Mouse (Mus musculus) A20 (cell line): Measurements from ENCODE around the gene Ppp3ca.

ENCODE experiments used
- DNase-seq: peaks from one replicate; pipeline ENCODE4 v3.0.0-alpha.2; 2011; ENCODE audit warnings: low read depth, low spot score

The Ppp3ca gene

DNA sequence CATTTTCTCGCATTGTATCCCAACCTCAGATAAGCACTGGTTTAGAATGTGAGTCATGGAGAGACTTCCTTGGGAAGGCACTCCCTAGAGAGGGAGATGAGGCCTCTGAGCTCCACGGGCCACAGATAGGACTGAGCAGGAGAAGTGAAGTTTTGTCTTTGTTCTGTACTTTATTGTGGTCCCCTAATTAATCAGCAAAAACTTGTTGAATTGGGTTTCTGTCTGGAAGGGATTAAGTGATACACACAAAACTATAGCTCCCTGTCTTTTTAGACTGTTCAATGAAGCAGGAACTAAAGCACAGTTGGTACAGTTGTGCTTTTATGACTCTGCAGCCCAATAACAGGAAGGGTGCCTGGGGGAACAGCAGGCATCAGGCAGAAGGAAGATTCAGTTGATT is 95.6 kb downstream of the Ppp3ca start:
- no peak for DNase-seq

DNA sequence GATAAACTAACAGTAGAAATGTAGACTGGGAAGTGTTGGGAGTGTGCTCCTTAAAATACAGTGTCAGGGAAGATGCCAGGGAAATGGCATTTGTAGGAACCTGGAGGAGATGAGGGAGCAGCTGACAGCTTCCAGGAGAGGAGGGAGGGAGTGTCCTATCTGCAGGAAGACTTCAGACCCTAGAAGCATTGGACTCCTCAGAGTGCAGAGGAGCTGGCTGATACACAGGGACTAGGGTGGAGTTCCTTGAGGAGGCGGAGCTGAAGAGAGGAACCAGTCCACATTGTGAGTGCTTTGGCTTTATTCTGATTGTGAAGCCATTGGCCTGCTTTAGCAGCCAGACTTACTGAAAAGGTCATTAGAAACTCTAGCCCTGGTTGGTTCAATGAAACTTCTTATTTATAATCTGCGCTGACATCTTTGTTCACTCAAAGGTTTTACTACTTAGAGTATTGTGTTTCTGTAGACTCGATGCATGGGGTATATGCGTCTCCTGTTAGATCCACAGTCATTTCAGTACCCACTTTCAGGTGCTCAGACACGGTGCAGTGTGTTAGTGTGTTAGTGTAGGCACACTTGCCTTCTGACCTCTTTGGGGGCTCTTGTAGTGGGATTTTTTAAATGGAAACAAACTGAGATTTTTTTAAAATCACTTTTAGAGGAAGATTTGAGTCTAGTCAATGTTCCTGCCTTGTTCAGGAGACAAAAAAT is 99.0 kb downstream of the Ppp3ca start:
- no peak for DNase-seq

DNA sequence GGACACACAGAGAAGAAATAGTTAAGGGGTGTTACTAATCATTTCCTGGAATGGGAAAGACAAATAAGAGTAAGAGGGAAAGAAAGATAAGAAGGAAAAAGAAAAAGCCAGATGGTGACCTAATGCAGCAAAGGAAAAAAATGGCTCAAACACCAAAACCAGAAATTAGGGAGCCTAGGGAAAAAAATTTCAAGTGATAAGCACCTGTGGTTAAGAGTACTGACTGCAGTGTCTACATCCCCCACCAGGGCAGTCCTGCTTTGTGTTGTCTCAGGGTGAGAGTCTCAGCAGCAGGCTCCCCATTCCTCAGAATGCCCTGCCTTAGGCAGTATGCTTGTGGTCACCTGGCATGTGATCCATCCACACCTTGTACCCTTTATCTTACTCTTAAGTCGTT is 99.6 kb downstream of the Ppp3ca start:
- DNase-seq: no peak

DNA sequence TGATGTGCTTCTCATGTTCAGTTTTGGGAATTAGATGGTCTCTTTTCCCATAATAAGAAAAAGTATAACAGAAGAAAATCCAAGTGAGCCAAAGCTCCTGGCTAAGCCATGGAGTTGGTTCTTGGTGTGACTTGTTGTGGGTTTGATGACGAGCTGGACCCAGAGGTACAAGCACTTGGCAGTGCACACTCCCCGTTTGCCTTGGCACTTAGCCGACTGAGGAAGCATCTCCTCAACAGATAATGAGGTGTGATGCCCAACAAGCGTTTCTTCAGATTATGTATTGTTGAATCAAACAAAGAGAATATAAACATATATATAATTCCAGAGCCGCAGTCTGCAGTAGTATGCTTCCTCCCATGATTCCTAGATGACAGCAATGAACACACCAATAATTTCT is 101.8 kb downstream of the Ppp3ca start:
- no peak for DNase-seq

DNA sequence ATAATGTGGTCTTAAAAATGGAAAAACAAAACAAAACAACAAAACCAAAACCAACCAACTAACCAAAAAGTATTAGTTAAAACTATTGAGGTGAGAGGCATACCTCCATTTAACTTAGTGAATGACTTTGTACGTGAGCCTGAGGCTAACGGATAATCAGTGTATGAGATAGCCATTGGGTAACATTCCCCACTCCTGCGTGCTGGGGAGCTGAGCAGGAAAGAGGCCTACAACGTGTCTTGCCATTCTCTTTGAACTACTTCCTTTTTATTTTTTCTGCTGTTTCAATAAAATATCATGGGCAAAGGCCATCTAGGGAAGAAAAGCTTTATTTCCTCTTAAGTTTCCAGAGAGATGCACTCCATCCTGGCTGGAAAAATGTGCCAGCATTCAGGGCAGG is 103.3 kb downstream of the Ppp3ca start:
- no peak for DNase-seq

DNA sequence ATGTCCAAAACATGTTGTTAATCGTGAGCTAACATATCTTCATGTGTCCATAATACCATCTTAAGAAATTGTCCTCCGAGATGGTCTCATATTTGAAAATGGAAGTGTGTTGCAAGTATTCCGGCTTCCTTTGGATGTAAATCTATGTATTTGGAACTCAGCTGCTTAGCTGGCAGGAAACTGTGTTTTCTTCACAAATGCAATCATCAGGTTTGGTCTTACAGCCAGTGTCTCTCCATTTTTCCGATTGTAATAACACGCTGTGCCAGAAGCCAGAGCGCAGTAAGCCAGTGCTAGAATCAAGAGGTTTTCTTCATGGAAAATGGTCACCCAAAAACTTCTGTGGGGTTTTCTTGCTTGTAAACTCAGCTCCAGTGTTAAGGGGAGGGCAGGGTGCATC is 104.3 kb downstream of the Ppp3ca start:
- DNase-seq: no peak

DNA sequence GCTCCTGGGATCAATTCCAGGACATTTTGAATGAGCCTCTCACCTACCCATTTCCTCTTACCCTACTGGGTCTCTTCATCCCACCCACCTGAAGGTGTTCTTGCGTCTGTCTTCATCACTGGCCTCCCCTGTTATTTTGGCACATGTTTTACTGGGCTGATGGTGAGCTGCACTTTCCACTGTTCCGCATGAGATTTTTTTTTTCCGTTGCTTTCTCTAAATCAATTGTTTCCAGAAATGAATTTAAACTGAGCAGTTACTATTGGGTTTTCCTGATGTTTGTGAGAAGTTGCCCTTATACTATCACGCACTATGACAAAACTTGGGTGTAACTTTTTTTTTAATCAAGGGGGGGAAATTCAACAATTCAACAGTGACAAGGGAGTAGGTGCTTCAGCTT is 106.6 kb downstream of the Ppp3ca start:
- no peak for DNase-seq

DNA sequence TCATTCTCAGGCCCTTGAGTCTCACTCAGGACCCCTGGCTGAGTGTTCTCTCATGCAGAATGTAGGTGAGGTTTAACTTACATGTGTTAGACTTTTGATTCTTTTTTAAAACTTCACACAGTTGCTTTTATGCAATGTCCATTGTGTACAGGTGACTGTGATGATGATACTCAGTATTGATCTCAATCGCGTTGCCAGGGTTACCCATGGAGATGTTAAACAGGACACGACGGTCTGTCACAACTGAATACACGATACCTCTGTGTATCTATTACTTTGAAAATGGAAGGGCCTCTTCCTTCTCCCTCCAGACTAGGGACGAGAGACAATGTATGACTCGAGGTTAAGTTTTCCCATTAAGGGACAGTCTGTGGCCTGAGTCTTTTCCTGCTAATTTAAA is 107.5 kb downstream of the Ppp3ca start:
- DNase-seq: no peak

DNA sequence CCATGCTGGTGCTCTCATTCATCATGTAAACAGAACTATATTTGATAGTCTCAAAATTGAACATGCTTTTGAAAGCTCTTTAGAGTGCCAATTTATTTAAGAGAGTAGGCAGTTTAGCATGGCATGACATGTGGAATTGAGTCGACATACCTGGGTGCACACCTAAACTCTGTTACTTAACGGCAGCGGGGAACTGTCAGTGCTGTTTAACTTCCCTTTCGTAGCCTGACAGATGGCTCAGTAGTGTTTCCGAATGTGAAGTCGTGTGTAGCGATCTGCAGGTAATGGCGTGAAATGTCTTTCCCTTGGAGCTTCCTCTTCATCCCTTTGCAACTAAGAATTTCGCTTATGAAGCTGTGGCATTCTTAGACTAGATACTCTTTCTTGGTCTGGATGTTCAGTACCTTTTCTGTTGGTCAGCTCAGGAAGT is 107.9 kb downstream of the Ppp3ca start:
- peak; percentile 58 for DNase-seq

DNA sequence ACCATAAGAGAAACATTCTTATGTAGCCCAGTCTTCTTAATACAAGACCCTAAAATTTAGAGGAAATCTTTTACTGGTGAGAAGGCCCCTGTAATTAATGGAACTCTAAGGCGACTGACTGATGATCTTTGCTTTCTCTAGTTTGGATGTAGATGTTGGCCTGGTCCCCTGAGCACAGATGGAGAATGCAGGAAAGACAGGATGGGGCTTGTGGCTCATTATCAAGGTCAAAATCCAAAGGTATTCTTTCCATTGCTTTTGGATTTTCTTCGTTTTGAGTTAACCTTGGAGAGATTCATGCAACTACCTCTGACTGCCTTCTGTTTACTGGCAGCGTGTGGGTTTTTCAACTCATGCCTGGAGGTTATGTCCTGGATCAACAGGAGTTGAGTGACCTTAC is 110.4 kb downstream of the Ppp3ca start:
- no peak for DNase-seq

DNA sequence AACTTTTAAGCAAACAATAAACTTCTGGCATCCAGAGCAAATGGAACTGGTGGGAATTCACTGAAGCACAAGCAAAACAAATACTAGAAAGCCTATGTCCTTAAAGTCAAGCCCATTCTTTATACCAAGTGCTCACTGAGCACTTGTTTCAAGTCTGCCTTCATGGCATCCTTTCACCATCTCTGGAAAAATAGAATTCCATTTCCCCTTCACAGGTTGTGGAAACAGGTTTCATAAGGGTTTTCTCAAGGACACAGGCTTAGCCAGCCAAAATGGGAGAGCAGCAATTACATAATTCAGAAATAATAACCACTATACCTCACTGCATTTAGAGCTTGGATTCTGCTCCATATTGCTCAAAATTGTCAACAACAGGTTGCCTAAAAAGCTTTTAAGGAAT is 112.1 kb downstream of the Ppp3ca start:
- no peak for DNase-seq

DNA sequence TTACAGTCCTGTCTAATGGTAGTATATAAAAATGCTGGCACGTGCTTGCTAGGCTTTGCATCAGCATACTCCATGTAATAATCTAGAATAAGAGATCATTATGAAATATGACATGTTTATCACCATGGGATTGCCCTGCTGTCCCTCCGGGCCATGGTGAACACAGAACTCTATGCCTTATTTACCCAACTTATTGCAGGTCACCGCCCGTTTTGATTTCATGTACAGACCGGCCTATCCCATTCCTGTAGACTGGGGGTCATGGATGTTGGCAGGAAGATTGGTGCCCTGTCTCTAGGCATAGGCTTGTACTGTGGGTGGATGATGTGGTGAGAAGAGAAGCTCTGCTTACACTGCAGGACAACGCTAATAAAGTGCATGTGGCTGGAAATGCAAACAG is 115.8 kb downstream of the Ppp3ca start:
- no peak for DNase-seq

DNA sequence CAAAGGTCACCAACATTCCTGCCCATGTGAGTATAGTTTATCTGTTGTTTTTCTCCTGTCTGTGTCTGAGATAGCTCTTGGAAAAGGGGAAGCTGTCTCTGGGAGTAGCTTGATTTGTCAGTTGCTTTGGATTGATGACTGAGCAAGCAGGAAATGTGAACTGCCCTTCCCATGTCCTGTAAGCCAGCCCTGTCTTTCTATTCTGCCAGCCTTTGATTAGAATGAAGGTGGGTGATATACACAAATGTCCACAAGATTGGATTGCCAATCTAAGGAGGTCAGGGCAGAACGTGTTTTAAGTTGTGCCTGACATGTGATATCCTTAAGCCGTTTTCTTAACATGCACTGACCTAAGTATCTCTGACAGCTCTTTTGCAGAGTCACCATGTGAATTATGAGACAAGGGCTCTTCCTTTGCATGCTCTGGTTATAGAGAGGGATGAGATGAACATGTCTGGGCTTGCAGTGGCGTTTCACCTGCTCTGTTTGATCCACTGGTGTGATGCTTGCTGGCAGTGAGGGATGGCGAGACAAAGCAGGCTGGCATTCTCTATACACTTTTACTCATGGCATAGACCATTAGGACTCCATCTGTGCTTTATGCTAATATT is 120.4 kb downstream of the Ppp3ca start:
- no peak for DNase-seq

DNA sequence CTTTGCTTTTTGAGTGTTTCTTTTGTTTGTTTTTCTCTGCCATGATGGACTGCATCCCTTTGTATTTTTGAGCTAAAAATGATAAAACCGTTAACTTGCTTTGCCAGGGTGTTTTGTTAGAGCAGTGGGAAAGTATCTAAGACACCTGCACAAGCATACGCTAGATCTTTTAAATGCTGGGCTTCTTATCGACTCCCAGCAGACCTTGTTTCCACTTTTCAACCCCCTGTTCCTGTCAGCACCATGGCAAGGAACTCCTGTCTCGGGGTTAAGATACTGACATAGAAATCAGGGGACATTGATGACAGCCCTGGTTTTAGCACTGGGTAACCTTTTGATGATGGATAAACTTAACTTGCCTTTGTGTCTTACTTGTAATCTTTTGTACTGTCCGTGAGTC is 121.5 kb downstream of the Ppp3ca start:
- no peak for DNase-seq

DNA sequence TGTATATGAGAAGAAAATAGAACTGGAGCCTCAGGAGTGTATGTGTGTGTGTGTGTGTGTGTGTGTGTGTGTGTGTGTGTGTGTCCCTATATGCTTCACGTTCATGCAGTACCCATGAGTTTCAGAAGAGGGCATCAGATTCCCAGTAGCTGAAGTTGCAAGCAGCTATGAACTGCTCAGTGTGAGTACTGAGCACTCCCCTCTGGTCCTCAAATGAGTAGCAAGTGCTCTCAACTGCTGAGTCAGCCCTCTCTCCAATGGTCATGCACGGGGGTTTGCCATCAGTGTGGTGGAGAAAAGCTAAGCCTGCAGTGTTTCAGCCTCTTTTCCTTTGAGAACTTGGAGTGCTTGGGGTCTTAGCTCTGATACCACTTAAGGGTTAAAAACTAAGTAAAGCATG is 122.0 kb downstream of the Ppp3ca start:
- peak; percentile 10 for DNase-seq

DNA sequence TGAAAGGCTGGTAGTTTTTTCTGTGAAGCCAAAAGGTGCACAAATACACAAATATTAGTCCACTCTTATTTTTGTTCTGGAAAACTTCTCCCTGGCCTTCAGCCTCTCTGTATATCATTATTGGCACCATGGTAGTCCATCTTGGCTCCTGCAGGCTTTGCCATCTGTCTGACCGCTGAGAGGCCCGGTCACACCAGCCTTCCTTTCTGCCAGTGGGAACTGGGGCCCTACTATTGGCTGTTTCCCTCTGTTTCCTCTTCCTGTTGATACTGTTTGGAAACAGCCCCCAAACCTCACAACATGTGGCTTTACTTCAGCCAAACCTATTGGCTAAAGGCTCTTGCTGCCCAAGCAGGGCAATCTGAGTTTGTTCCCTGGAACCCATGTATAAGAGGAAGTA is 123.5 kb downstream of the Ppp3ca start:
- DNase-seq: no peak

DNA sequence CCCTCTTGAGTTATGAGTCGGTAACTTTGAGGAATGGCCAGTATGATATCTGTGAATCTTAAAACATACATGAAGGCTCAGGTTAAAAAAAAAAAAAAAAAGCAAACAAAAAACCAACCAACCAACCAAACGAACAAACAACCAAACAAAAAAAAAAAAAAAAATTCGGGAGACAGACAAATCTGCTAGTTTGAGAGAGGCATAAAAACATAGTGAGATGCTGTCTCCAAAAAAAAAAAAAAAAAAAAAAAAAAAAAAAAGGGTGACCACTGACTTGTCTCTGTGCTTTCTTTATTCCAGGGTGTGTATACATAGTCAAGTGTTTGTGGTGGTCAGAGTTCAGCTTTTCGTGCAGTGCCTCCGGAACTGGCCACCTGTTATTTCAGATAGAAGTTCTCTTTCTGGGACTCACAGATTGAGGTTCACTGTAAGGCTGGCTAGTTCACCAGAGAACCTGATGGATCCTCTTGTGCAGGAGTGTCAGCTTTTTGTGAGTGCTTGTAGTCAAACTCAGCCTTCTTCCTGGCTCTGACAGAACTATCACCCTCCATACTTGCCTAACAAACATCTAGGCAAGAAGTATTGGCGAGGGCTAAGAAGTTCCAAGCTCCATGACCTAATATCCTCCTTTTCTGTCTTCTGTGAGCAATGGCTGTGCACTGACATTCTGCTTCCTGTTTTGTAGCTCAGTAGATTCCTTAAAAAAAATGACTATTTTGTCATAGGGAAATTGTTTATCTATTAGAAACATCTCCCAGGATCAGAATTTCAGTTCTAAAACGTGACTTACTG is 124.7 kb downstream of the Ppp3ca start:
- DNase-seq: no peak

DNA sequence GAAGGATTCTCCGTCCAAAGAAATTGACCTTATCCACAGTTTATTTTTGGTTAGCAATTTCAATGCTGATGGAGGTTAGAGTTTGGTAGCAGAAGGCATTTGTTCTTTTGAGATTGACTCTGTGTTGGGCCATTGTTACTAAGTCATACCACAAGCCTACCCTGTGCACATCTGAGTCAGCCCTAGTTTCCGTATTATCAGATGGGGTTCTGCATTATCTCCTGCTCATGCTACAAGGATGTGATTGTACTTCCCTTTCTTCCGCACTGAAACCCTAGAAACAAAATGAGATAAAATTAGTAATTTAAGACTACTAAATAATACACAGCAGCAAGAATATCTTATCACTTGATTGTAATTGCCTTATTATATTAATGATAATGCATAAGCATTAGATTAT is 129.0 kb downstream of the Ppp3ca start:
- DNase-seq: no peak

DNA sequence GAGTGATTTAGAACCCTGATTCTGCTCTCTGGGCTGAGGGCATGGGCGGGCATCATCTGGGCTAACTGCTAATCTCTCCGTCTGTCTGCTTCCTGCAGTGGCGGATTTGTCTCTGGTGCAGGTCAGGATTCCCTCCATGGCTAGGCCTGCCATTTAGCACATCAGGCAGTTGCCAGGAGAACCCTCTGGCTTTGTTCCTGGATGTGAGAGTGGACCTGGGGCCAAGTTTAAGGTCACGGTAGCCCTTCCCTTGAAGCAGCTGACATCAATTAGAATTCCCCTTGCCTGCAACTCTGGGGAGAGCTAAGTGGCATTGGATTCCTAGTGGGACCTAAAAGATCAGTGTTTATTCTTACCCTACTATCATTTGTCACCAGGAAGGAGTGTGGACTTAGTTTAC is 132.7 kb downstream of the Ppp3ca start:
- DNase-seq: no peak

DNA sequence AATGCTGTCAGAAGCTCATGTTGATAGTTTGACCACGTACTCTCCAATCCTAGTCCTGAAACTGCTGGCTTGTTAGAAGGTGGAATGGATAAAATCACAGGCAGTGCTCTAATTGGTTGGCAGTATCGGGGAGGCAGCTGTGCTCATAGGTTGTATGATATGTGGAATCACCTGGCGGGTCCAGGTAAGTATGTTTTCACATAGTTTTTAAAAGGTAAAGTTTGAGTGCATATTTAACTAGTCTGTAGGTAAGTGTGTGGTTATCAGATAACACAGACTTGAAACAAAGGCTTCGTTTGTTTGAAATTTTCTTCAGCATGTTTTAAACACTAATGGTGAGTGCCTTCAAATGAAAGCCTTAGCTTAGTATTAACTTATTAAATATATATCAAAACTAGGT is 136.0 kb downstream of the Ppp3ca start:
- DNase-seq: no peak

DNA sequence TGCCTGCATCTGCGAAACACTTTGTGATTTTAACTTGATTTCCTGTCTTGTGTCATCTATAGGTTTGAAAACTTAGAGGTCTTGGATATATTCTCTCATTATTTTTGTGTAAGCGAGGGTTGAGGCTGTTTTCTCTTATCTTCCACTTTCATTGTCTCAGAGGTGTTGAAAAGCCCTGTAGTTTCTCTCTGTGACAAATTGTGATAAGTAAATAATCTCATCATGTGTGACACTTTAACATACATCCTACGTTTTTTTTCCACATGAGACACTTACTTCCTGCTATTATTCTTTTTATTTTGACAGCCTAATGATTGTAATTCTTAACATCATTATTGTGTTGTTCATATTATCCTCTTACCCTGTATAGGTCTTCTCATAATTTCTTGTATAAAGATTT is 140.3 kb downstream of the Ppp3ca start:
- DNase-seq: no peak

DNA sequence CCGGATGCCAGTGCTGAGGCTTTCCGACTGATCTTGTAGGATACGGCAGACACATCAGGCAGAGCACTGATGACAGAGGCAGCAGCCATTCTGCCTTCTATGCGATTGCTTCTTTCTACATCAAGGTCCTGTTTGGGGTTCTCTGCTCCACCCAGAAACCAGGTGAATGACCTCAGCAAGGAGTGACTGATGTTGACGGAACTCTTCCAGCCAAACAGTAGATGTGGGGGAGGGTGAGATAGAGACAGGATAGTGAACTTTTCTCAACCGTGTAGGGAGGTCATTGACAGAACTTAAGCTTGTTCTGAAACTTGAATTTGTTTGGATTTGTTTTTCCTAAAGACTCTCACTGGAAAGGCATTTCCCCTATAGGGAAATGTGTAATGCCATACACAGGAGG is 142.2 kb downstream of the Ppp3ca start:
- no peak for DNase-seq

DNA sequence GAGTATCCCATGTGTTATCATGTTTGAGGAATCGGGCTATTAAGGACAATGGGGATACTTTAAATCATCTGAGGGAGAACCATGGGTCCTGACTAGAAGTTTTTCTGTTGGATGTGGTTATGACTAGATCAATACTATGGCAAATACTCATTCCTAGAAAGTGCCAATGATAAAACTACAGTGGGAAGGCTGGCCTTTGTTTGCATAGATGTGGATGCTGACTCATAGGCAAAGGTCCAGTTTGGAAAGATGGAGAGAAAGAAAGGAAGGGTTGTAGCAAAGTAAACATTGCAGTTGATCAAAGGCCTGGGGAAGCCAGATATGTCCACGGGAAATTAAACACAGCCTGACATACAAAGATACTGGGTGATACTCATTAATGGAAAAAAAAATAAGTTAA is 142.9 kb downstream of the Ppp3ca start:
- DNase-seq: no peak
